Mouse (Mus musculus) forelimb bud, embryonic 11.5 days (tissue): ENCODE results near the gene Cadps2.

Experiments used
- DNase-seq: peaks from one replicate; pipeline ENCODE4 v3.0.0-alpha.2; 2012; ENCODE audit warnings: low read depth, low spot score

Gene Cadps2

DNA sequence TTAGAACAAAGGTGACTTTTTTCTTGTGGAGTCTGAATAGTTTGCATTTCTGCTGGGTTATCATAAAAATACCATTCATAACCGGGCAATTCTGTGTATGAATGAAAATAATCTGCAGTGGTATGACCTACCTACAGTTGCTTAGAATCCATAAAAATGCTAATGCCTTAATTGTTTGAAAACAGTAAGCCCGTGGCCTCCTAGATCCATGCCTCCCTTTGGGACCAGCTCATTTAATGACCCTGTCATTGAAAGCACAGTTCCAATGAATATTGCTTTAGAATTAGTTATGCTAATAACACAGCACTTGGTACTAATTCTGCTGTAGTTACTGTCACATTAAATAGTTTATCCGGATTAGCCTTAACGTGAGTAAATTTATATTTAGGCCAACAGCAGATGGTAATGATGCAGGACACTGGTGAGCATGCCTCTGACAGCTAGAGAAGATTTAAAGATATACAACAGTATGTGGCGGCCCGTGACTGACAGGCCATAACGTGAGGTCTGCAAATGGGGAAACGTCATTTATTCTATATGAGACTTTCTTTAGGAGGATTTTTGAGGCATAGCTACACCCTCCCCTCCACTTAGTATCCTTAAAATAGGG lies 477.3 kb downstream of the Cadps2 start:
- no peak for DNase-seq

DNA sequence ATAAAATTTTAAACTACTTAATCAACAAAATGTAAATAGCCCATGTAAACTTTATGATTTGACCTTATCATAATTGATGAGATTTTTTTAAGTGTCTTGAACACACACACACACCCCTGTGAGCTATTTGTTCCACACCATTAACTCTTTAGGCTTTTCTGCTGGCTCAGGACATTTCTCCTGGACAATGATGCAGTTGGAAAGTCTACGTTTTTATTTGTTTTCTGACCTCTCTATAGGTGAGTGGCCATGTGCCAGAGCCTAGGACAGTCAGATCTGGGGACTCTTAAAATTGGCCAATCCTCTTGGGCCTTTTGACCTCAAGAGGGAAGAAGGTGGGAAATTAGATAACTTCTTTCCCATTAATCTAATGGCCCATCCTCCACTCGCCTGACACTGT lies 478.6 kb downstream of the Cadps2 start:
- DNase-seq, result no peak

DNA sequence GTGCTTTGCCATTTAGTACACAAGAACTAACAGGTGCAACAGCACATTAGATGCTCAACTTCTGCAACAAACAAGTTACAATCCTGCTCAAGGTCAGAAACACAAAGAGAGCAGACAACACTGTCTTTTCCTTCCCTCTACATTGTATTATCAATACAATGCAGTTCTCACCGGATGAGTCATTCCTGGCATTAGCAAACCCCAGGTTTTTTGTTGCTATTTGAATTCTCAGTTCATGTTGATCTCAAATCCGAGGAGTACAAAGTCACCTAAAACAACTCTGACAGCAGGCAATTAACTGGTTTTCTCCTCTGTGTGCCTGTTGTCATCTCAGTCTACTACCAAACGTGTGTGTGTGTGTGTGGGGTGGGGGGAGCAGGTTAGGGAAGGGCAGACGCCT lies 483.1 kb downstream of the Cadps2 start:
- DNase-seq, result no peak

DNA sequence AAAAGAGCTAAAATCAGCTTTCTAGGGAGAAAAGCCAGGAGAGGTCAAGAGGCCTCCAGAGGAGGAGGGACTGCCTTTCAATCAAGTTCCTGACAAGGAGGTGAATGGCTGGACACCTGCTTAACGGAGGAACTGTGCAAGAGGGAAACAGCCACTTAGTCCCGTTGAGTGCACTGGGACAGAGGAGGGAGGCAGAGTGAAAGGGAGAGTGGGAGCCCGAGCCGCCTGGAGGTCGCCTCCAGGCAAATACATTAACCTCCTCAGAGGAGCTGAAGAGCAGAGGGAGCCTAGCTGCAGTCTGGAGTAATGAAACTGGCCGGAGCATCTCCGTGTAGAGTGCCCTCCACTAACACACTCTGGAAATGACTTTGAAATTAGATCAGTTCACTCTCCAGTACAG lies 485.7 kb downstream of the Cadps2 start:
- peak; percentile 9 for DNase-seq

DNA sequence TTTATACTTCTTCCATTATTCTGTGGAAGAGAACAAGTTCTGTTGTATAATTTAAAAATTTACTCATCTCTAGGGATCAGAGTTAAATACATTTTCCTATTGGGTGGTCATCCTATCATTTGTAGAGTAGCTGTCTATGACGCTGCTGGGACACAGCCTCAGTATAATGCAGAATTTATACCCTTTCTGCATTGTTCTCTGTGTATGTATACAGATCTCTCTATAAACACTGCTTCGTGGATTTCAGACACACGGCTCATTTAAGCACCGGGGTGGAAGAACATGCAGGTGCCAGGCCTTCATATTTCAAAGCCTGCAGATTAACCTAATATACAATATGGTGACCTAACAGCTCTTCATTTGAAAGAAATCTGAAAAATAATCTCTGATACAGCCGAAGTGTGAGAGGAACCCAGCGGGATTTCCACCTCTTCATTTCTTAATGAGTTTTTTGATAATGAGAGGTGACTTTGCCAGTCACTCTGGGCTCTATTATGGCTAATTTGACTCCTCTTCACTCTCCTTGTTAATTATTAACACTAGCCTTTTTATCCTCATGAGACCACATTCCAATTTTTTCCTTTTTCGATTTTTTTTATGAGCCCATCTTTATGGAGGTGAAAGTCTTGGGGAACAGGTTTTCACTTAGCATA lies 501.7 kb downstream of the Cadps2 start:
- DNase-seq, result no peak

DNA sequence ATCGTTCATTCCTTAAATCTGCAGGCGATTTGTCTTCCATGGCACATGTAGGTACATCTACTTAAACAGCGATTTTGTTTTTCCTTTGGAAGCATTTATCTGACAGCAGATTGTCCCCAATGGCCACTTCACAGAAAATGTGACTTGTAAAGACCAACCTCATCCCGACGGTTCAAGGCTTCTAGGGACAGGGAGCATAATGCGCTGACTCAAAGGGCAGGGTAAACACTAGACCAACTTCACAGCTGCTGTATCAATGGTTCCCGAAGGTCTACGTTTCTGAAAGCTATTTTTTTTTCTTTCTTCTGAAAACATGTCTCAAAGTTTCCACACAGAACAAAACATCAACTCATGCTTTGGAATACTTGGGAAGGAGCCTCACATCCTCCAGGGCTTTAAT lies 524.3 kb downstream of the Cadps2 start:
- DNase-seq, result no peak

DNA sequence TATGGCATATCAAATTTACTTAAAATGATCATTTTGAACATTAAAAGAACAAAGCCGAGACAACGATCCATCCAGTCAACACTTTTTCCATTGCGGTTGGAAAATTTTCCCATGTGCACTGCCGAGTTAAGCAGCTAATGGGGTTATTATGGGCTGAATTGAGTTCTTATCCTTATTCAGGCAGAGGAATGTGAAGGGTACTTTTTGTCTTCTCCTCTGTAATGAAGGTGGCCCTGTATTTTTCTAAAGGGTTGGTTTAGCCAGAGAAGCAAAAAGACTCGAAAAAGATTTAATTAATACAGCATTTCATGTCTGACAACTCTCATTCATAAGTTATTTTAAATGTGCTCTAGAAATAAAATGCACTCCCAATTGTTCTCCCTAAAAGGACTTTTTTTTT lies 524.9 kb downstream of the Cadps2 start:
- DNase-seq, result no peak

DNA sequence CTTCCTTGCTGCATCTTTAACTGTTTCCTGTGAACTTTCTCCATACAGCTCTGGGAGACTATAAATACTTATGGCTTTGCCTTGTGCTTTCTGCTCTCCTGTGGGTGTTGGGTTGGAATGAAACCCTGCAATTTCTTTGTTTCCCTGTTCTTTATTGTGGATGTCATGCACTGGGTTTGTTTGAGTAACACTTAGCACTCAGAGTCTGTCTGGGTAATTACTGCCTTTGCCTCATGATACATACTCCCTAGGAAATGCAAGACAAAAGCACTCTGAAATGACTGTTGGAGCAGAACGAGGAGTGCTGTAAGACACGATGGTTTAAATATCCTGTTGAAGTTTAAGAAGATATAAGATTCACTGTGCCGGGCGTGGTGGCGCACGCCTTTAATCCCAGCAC lies 533.2 kb downstream of the Cadps2 start:
- no peak for DNase-seq

DNA sequence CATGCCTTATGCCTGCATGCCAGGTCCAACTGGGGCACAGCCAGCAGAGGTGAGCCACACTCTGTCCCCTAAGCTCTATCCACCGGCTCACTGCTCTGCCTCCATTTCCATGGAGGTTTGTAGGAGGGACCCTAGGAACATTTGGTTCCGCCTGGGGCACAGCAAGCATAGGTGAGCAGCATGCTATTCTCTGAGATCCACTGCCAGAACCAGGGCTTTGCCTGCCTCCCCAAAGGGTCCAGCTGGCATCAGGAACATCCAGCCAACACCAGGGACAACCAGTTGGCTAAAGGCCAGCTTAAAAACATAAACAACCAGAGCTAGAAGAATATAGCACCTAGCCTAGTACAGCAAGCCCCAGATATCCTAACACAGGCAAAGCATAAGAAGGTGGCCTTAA lies 540.6 kb downstream of the Cadps2 start:
- DNase-seq, result no peak

DNA sequence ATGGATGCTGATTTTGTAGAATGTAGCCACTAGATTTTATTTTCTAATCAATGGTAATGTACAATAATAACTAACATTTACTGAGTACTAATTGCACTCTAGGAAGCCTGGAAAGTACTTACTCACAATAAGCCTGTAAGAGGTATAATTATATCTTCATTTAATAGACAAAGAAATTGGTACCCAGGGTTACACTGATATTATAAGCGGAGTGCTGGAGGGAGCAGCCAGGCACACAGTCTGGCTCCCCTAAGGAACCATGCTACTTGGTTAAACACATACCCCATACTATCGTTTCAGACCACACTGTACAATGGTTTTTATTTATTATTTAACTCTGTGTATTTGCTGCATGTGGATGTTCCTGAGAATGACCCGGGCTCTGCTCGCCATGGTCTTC lies 544.5 kb downstream of the Cadps2 start:
- DNase-seq, result no peak

DNA sequence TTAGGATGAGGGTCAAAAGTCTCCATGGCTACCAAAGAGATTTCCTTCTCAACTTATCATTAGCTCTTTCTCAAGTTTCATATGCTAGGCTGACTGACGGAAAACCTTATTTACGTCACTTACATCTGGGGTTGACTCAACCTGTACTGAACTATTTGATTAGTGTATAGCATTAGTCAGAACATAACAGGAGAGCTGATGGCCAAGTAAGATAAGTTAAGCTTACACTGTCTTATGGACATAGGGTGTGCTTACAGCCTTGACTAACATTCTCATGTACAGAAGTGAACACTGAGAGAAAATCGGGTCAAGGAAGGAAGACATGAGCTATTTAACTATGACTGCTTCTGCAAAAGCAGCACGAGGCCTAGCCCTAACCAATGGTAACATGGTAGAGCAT lies 550.5 kb downstream of the Cadps2 start:
- DNase-seq, result no peak

DNA sequence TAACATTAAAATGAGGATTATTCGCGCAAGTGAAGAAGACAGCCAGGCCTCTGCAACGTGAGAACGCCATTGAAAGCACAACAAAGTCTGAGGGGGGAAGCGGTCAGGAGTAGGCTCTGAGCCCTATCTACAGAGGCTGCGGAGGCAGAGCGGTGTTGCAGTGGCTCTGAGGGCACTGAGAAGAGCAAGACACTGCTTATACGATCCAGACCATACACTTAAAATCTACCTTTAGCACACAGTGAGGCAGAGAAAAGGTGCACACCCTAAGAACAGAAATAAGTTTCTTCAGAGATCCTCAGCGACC lies 557.8 kb downstream of the Cadps2 start:
- no peak for DNase-seq

DNA sequence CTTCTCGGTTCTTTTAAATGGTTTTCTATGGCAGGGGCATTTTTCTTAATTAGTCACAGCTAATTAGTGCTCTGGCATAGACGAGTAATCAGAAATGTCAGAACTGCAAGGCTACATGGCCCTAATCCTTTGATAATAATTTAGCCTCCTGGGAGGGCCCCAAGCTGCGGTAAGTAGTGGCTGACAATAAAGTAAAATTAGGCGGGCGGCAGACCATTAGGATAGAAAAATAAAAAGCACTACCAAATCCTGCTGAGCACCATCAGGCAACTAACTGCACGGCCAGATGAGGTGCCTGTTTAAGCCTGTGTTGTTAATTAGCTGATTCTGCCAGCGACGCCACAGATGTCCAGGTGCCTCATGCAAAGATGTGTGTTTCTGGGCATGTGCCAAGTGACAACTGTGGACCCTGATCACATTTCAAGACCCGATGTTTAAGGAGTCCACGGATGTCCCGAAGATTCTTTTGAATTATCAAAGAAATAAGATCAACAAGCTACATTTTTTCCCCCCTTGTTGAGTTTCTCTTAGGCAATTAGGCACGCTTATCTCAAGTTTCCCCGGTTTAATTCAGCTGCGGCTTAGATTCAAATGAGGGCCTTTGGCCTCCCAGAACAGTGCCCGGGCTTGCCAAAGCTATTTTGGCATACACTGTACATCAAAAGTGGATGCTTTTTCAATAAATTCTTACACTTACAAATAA lies 558.3 kb downstream of the Cadps2 start:
- peak; percentile 52 for DNase-seq

DNA sequence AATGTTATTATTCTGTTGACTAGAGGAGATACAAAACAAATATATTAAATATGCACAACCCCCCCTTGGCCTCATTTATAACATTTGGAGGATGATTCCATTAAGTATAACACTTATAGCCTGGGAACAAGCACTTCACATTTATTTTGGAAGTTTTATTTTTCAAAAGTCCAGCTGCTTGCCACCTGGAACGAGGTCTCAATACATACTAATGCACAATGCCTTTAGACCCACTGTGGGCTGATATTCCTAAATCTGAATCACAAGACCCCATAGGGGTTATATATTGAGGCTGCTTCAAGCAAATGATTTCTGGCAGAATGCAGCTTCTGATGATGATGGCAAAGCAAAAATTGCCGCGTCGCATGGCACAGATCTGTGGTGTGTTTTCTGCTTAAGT lies 565.7 kb downstream of the Cadps2 start:
- no peak for DNase-seq

DNA sequence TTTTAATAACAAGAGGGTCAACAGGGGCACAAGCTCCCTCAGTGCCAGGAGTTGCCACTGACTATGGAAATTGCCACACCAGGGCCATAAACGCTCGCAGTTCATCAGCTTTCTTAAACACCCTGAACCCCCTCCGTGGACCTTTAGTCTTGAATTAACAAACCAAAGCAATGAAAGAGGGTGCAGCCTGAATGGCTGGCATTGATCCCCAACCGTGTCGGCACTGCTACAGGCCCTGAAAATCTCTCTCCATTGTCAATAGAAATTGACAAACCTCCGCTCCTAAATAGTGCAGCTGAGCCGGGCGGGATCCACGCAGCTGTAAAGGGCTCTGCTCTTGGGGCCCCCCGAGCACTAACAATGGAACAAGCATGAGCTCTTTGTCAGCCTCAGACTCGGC lies 566.2 kb downstream of the Cadps2 start:
- DNase-seq, result no peak

DNA sequence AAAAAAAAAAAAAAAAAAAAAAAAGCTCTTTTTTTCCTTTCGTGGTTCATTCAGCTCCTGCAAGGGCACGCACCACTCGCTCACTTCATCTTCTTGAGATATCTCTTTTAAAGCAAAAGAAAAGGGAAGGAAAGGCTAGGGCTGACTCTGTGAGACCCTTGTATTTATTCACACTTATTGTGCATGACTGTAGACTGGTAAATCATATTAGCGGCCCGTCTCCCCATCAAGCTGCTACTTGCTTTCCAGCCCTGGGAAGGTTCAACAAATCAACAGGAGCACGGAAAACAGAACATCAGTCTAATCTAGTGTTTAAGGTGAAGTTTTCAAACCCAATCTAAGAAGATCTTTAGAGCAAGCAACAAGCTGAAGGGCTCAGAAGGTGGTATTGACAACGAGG lies 566.7 kb downstream of the Cadps2 start:
- DNase-seq, result no peak

DNA sequence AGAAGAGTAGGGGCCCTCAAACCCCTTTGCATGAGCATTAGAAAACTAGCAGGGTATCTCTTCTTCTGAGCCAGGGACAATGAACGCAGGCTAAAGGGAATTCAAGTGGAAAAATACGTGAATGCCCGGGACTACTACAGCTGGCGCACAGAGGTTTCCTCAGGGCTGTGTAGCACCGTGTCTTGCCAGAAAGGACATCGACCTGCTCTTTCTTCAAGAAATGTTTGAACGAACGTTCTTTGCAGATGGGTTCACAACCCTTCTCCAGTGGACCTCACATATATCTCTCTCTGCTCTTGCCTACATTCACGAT lies 578.5 kb downstream of the Cadps2 start:
- DNase-seq, result no peak

DNA sequence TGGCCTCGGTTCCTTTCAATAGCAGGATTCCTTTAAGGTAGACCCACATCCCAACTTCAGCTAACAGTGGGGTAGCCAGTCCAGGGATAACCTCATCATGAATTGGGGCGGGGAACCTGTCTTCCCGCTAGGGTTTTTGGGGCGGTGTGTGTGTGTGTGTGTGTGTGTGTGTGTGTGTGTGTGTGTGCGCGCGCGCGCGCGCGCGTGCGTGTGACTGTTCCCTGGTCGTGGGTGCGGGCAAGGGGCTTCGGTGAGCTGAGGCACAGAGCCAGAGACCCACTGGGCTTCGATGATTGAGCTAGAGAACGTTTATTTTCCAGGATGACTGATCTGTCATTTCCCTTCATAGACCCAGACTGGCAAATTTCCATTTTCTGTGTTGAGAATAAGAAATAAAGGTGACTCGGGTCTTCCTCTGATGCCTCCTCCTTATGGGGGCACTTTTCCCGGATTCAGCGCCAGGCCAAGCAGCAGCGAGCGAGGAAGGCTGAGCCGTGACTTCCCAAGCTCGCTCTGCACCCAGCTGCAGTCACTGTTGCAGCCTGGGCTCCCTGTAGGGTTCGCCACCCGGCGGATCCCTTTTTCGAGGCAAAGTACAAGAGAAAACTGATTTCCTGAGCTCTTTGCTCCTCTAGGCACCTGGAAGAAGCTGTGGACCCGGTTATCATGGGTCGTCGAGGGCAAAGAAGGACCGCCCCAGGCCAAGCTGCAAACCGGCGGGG lies 579.0 kb downstream of the Cadps2 start:
- no peak for DNase-seq

DNA sequence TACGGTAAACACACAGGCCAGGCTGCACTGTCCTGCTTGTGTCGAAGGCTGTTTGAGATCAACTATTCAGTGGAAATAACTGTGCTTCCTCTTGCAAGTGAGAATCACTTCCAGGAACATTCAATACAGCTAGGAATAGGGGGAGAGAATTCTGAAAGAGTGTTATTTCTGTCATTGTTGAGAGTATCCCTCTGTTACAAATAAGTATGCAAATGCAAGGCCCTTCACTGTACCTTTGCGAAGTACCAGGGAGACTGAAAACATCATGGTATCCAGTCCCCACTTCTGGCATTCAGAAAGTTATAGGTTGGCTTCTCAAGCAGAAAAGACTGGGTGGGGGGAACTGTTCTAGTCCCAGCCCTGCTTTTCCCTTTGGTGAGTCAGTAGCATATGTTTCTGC lies 581.2 kb downstream of the Cadps2 start:
- no peak for DNase-seq

DNA sequence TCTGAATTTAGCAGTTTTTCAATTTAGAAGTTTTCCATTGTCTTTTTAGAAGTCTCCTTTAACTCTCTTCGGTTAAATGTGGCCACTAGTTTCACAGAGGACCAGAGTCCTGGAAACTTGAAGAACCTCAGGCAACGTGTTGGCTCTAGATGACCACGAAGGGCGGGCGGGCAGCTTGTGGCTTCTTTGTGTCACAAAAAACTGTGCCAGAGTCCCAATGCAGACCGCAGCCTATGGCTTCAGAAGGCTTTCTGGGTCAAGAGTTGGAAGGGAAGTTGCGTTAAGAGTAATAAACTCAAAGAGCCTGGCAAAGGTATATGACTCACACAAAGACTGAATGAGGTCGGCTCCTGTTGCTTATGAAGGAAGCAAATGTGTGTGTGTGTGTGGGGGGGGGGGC lies 584.1 kb downstream of the Cadps2 start:
- DNase-seq, result no peak

DNA sequence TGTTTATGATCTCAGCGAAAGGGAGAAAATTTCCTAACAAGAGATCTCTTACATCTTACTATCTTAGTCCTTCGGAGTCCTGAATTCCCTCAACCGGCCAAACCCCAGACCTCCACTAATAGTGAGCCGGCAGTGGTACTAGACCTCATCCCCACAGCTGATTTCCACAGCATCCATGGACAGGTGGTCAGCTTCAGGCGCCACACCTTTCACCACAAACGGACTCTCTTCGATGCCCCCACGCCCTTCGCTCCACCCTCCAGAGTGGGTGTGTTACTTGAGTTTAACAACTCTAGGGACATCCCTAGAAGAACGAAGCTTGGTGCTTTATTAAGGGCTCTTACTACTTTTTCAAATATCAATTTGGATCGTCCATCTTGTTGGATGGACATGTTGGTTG lies 584.6 kb downstream of the Cadps2 start:
- DNase-seq, result no peak

DNA sequence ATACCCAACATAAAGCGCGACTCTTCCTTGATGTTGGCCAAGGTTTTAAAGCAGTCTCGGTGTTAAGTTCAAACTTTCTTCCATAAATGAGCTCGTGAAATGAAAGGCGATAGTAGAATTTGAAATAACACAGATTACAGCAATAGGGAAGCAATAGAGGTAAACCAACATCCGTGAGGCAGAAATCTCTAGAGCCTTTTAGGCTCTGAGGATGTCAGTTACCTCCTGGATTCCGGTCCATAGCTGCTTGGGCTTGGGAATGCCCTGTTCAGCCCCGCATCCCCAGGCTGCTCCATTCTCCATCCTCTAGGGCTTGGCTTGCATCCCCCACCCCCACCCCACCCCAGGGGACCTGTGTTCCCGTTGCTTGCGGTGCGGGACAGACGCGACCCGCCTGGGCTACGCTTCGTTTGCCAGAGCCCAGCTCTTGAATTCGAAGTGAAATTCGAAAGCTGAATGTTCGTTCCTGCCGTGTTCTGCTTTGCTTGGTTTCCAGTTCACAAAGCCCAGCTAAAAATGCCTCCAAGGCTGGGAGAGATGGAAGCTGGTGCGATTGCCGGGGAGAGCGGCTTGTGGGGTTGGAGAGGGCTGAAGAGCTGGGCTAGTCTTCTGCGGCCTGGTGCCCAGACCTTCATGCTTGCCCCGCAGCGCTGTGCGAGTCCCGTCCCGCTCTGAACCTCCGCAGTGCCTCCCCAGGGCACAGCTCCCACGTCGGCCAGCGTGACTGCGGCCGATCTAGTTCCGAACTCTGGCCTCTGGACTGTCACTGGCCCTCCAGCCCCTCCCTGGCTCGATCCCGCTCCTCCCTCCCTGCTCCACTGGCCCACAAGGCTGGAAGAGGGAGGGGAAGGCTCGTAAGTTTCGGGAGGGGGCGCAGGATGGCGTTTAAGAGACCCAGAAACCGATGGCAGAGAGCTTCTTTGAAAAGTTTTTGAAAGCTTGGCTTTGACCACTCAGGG lies 585.6 kb downstream of the Cadps2 start:
- DNase-seq, result no peak
